Mouse (Mus musculus) megakaryocyte progenitor cell, adult 5-6 weeks (primary cell): Measurements from ENCODE around the gene Pon3. TPM values are rescaled to one million over a fixed set of nuclear protein-coding genes. Genes with fewer than 3 reads are reported as not detected.

Experiments
- ATAC-seq: replicated peaks from 2 replicates; pipeline ENCODE4 v1.8.0; 2016; ENCODE audit warnings: mild to moderate bottlenecking, moderate TSS enrichment, inconsistent platforms; ENCODE audit not compliant: poor library complexity
- total RNA-seq, 2 experiments: library from RNA; stranded (forward) in 1 of 2; stranded (reverse) in 1 of 2; fragments of 157-497, 149-512 nt in 1 of 2; fragments of 200-1000 nt in 1 of 2; gene quantifications; 2 replicates each; pipeline versions ENCODE4 v1.2.3 to v1.2.4; 2015 to 2017

Pon3 gene
- total RNA-seq (2015) (18.9 and 25.0 TPM in 2 replicates), total RNA-seq (2017) (16.6 and 18.8 TPM in 2 replicates)

DNA sequence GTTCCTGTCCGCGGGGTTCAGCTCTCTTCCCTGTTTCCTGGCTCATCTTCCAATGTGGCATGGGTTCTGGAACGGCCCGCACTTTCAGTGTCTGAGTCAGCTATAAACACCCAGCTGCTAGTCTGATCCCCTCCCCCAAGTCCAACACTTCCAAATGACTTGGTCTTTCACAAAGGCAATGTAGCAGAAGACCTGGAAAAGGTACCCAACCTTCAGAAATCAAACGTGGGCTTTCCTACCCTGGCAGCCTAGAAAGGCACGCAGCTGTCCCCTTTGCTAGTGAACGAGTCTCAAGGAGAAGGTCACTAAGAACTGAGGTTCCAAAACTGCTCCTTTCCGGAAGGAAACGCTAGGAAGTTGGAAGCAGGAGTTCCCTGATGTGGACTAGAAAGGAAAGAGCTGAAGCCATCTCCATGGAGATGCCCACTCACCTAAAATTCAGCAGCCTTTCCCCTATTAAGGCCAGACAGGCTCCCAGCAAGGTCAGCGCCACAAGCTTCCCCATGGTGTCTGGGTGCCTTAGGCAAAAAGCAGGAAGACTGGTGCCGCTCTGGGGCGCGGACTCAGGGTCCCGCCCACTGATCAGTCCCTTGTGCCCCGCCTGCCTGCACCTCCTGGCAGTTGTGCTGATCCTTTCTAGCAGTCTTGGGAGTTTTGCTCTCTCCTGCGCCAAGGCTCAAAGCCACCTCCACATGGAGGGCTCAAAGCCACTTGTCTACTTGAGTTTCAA lies at the start of gene Pon3:
TSS of gene Pon3 (minus strand) at position 565 of the 730 bp plus-strand sequence.
- ATAC-seq = peak; percentile 99

DNA sequence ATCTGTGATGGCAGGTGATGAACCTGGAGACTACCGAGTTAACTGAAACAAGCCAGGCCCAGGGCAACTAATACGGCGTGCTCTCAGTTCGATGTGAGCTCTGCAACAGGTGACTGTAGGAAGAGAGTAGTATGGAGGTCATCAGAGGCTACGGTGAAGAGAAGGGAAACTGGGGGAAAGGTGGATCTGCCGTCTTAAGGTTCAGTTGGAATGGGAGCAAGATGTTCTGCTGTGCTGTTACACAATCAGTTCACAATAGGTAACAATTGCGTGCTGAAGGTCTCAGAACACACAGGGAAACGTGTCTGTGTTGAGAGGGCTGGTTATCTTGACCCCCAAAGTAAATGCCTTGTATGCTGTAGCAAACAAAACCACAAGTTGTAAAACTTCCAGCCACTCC lies 48.9 kb upstream of the Pon3 start:
- no peak for ATAC-seq

DNA sequence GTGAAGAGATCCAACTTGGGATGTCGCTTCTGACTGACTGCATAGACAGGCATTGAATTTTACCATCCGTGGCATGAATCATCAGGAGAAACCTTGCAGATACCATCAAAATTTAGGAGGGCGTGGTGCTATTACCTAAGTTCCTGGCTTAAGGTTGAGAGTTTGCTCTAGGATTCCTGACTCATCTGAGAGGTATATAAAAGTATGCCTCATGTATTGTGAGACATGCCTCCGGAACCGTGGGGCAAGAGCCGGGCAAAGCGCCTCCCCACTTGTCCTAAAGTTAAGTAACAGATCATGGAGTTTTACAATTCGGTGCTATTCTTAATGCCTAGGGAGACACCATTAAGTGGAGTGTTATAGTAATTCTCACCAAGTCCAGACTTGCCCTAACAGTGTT lies 44.5 kb upstream of the Pon3 start:
- ATAC-seq = no peak

DNA sequence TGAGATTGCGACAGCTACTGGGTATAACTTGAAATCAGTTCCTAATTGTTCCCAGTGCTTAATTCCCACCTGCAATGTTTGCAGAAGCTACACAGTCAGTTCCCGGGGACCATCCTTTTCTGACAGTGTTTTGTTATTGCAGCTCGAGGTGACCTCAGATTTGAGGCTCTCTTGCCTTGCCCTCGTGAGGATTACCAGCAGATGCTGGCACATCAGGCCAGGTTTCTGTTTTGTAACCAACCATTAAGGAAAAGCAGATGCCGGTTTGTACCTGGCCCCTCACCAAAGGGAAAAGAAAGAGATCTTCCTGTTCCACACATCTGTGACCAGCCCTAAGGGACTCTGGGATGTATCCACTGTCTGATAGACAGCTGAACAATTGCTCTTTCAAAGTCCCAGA lies 43.5 kb upstream of the Pon3 start:
- no peak for ATAC-seq

DNA sequence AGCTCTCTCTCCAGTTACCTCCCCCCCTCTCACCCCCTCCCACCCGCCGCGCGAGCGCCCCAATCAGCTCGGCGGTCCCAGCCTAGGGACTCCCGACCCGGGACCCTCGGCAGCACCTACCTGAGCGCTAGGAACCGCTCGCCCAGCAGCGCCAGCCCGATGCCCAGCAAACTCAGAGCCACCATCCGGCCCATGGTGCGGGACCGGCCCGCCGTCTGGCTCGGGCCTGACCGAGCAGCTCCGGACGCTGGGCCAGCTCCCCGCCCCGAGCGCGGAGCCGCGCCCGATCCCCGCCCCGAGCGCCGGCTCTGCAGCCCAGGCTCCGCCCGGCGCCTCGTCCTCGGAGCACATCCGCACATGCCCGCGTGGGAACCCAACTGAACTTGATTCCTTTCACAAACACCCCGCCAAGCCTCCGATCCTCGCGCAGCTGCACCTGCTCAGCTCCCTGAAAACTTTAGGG lies 42.0 kb upstream of the Pon3 start, which contains the start of gene Pon2:
TSS of gene Pon2 (minus strand) at position 364 of the 463 bp plus-strand sequence.
- peak; percentile 77 for ATAC-seq

DNA sequence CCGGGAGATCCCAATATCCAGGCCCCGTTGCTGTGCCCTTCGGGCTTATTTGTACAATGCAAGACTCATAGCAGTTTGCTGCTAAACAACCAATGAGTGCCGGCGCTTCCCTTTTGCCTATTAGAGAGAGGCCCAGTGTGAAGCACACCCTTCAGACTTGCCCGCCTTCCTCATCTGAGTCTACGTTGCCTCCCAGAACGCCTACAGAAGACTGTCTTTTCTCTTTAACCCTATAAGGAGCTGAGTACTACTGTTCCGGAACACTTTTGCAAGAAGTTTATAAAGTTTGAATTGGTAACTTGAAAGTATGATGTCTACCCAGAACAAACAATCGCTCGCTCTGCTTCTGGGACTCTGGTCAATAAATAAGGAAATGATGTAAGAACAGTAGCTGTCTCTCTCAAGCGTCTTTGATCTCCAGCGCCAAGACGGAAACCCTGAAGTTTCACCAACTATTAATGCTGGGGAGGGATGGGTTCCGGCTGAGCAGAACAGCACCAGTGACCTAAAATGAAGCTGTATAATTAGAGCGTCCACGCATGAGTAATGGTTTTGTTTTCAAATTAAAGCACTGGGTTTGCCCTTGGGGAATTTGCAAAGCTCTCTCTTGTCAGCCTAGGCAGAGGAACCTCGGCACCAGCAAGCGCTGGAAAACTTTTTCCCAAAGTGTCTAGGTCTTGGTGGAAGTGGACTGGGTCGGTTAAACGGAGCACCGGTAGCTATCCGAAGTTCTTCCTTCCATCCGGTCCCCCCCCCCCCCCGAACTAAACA lies 41.4 kb upstream of the Pon3 start:
- ATAC-seq = peak; percentile 79

DNA sequence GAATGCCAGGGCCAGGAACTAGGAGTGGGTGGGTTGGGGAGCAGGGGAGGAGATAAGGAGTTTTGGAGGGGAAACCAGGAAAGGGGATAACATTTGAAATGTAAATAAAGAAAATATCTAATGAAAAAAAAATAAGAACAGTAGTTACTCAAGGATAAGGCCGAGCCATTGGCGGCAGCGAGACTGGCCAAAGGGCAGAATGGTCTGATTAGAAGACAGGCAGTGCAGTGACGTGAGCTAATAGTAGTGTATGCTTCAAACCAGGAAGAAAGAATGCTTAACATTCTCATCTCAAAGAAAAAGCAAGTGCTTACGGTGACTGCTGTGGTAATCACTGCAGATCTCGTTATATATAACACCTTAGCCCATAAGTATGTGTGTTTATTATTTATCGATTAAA lies 40.0 kb upstream of the Pon3 start:
- ATAC-seq = no peak

DNA sequence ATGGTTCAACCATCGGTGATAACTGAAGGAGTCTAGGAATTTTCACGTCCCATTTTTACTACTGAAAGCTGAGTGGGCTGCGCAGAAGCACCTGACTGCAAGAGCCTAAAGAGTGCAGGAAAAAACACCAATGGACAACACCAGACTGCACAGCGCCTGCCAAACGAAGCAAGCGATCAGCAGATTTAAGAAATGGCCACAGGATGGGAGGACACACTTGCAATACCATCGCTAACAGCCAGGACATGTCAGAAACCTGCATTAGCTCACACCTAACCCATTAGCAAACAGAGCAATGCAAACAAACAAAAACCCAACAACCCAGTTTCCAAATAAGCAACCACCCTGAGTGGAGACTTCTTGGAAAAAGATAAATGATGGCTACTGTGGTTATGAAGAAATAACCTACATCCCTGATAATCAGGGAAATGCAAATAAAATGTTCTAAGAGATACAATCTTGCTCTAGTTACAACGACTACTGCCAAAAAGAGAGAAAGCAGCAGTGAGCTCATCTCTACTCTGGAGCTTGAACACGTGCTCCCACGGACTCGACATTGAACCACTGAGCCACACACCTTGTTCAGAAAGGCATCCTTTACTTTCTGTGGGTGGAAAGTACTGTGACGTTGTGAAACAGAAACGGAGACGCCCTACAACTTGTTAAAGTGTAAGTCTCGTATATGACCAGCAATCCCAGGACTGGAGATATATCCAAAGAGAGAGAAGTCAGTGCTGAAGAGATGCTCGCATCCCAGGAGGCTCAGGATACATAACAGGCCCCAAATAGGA lies 38.8 kb upstream of the Pon3 start:
- no peak for ATAC-seq

DNA sequence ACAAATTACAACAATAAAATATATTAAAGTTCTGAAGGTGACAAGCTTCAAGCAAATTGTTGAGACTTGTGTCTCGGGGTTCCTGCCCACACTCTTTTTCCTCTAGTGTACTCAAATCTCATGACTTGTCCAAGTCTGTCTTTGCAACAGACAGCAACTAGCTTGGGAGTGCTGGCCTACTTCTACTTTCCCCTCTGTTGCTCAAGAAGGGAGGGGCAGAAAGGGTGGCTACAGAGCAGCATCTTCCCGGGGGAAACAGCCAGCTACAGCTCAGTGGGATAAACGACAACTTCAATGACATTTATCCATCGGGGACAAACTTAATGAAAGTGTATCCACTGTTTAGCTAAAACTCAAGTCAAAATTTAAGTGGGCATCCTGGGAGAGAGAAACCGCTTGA lies 36.8 kb upstream of the Pon3 start:
- ATAC-seq = no peak

DNA sequence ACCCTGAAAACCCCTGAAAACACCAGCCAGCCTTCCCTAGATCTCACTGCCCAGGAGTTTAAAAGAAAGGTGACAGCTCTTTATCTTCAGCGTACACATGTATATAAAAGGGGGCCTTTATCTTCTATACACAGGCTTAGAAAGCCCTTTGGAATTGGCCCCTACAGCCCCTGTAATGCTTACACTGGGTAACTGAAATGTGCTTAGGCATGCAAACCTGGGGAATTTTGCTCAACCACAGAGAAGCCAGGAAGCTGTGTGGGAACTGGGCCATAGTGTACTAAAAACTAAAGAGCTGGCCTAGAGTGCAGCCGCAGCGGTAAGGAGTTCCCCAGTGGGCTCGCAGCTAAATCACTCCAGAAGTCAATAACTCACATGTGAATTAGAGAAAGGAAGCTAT lies 35.4 kb upstream of the Pon3 start:
- peak; percentile 74 for ATAC-seq

DNA sequence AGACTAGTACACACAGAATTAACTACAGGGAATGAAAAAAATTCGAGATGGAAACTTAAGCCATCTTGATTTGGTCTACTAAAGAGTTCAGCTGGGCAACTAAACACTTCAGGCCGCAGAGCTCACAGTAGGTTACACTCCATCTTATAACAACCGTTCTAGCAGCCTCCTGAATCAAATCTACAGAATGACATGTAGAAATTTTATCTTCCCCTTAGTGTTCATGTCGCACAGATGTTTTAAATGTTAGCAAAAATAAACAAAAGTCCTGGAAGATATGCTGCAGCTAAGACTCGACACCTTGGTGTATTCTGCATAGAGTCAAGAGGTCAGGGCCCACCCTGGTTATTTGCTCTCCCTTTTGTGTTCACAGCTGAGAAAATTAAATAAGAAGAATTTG lies 31.8 kb upstream of the Pon3 start:
- no peak for ATAC-seq

DNA sequence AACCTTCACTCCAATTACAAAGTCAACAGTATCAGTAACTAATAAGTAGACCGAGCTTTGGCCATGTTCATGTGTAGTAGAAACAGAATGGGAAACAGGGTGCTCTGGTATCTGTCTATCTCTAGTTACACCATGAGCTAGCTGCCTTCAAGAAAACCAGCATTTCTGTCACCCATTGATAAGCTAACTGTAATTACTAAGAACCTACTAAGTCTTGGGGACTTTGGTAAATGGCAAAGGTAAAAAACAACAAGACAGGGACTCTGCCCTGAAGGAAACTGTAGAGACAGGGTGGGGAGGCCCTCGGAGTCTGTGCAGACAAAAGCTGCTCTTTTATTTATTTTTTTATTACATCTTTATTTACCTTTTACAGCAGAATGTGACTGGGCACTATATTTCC lies 31.3 kb upstream of the Pon3 start:
- peak; percentile 78 for ATAC-seq

DNA sequence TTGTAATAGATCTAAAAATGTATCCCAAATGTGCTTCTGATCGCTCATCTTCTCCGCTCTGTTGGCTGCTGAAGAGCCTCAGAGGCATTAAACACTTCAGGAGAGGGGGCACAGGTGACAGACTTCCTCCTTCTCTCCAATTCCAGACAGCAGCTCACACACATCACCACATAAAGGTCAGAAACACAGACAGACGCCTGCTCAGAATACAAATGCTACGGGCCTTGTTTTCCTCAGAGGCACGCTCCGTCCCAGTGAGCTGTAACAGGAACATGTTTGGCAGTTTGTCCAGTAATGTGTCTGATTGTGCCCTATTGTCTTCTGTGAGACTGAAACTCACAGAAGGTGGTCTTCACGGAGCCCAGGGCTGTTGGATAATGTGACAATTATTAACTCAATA lies 26.3 kb upstream of the Pon3 start:
- ATAC-seq = no peak

DNA sequence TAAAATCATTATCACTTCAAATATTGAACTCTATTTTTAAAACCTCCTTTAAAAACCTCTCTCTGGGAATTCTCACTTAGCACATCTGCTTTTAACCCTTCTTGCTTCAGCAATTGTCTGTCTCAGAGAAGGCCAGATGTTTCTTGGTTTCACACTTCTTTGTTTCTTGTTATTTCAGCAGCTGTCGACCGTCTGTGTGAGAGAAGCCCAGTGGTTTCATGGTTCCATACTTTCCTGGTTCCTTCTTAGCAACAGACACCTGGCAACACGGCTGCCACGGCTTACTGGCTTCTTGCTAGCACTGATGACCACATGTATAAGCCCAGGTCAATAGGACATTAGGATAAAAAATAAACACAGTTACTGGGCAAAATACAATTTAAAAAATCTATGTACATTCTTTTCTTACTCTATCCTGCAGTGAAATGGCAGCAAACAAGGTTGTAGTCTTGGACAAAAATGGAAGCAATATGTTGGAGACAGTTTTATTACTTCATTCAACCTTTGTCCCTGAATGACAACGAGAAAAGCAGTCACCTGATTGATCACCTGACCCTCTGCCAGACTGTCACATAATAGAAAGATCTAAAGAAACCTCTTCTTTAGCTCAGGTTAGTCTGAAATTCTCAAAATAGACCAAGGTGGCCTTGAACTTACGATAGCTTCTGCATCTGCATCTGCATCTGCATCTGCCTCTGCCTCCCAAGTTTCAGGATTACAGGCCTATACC lies 24.7 kb upstream of the Pon3 start:
- no peak for ATAC-seq

DNA sequence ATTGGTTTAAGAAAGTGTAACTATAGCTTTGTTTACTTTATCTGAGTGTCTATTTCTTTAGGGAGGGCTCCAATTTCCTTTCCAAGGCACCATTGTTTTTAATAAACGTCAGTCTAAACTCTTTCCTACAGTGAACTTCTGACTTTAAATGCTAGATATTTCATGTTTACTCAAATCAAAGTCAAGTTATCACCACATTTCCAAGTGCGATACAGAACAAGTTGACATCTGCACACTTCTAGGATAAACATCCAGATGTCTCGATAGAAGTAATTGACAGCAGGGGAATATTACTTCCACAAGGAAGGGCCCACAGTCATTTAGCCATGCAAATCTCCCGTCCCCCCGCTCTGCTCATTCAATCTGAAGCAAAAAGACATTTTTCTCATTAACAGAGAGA lies 21.9 kb upstream of the Pon3 start:
- ATAC-seq = no peak

DNA sequence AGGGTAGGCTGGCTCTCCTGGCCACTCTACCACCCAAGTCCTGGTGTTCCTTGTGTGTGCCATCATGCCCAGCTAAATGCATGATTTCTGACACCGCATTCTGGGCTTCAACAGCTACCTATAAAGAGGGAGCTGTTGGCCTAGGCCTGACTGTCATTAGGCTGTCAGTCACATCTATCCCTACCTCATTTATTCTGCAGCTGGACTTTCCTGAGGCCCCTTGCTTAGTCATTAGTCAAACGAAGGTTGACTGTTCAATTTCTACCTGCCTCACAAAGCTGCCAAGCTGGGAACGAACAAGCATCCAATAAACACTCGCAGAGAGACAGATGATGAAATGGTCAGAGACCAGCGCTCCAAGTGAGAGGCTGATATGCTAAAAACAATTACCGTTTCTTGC lies 13.6 kb upstream of the Pon3 start:
- ATAC-seq = no peak

DNA sequence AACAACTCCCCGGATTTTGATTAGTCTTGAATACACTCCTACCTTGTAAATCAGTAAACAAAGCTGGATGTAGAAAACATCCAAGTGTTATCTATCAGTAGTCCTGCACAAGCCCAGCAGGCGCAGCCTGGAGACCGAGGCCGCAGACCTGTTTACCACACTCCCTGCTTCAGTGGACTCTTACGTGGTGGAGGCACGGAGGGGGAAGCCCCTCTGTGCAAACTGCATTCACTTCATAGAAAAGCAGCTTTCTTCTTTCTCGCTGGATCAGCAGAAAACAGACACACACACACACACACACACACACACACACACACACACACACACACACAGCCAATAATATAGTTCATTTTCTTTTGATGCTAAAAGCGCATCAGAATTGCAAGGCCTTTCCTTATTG lies 8.7 kb upstream of the Pon3 start:
- ATAC-seq = no peak

DNA sequence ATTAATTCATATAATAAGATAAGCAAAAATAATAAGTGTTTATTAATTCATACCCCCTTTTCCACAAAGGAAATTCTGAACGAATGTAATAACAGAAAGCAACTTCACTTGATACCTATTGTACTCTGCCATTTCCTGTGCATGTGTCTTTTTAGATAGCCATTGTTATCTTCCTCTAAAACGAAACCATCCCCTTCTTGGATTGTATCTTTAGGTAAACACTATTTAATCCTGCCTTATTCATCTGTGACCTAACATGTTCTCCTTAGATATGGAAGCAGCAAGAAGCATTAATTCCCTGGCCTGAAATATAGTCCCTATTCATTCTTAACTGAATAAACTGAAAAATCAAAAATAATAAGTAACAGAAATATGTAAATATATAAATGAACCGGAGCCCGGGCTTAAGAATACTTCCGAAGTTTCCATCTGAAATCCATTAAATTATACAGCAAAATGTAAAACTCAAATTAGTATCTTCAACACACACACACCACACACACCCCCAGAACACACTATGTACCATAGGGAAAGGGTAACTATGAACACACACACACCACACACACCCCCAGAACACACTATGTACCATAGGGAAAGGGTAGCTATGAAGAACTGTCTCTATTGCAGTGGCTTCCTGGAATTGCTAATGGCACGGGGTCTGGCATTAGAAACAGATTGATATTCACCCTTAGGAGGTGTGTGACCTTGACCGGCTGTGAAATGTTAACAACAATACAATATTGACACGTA lies 7.3 kb upstream of the Pon3 start:
- ATAC-seq = peak; percentile 81

DNA sequence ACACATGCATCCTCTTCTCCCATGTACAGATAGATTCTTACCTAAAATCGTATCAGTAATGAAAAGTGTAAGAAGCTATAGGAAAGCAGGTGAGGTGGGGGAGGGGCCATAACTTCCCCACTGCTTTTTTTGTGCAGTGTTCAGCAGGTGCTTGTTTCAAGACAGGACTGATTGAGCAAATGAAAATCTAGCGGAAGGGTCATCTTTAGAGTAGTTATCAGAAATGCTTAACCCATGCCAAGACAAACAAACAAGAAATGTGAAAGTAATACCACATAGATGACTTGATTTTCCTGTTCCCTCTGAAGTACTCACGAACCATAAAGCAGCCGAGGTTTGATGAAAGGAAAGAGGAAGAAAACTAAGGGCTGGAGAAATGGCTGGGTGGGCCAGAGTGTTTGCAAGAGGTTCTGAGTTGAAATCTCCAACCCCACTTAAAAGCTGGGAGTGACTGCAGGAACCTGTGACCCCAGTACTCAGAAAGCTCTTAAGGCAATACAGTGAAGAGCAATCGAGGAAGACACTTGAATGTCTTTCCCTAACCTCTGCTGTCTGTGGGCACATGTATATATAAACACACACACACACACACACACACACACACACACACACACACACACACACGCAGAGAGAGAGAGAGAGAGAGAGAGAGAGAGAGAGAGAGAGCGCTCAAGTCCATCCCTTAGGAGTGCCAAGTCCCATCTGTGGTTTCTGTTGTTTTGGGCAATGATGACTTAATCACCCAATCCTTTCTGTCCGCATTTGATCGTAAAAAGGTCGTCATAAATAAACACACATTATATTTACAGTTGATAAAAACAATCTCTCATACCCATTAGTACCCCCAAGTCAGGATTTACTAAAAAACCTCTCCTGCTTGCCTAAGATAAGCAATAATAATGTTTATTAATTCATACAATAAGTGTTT lies 6.5 kb upstream of the Pon3 start:
- ATAC-seq = peak; percentile 45
